Mouse (Mus musculus): ENCODE measurements at regions not wholly inside any gene's neighbourhood (a gene's known extent, or its start where the extent isn't known, plus 50 kb on each side); places are given as distances from the start of the nearest gene placed in this dataset.

DNA sequence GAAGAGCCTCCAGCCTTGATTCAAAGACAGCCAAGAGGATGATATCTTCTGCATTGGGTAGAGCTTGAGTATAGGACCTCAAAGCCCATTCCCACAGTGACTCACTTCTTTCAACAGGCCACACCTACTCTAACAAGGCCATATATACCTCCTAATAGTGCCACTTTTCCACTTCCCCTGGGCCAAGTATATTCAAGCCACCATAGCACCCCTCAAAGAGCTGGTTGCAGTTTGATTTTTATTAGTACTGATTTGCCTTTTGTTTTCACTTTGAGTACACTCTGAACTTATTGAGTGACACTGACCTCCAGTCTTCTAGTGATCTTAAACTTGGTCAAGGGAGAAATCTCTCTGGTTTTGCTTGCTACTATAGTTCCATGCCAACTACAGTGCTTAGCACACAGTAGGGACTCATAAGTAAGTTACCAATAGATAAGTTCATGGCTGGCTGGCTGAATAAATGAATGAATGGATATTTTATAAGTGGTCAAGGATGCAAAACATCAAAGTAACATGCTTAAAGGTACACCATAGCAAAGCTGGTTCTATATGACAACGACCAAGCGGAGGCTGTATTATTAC, 64.5 kb upstream of the Lmo2 start:
- no peak for ATAC-seq (ENCODE audit: low TSS enrichment)

GRCm38 (mm10) chr2:103893805-103894204, 64.0 kb upstream of the Lmo2 start:
- no peak for ATAC-seq (ENCODE audit: low TSS enrichment)

- no peak for ATAC-seq (ENCODE audit: low TSS enrichment)
These were observed 62.7 kb upstream of the Lmo2 start for GRCm38 (mm10) chr2:103894981-103895676.

DNA sequence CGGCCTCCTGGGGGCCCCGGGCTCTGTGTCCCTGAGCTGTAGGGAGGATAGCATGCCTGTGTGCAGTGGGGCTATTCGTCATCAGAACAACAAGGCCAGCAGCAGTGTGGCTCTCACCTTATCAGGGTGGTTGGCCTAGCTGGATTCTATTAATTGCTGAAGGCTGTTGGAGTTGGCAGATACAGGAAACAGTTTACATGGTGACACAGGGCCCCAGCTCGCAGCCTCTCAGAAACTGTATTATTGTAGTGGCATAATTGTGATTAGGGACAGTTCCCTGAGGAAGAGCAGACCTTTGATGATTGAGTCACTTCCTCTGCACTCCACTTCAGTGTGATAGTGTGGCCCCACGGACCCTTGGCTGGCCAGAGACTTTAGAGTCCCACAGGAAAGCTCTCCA, 61.6 kb upstream of the Lmo2 start:
- no peak for ATAC-seq (ENCODE audit: low TSS enrichment)

- no peak for ATAC-seq (ENCODE audit: low TSS enrichment)
These were observed 61.0 kb upstream of the Lmo2 start for GRCm38 (mm10) chr2:103896814-103897213.

GRCm38 (mm10) chr2:103899713-103900112, 58.1 kb upstream of the Lmo2 start:
- ATAC-seq (ENCODE audit: low TSS enrichment) = no peak

GRCm38 (mm10) chr2:103900384-103900783, 57.4 kb upstream of the Lmo2 start:
- no peak for ATAC-seq (ENCODE audit: low TSS enrichment)

DNA sequence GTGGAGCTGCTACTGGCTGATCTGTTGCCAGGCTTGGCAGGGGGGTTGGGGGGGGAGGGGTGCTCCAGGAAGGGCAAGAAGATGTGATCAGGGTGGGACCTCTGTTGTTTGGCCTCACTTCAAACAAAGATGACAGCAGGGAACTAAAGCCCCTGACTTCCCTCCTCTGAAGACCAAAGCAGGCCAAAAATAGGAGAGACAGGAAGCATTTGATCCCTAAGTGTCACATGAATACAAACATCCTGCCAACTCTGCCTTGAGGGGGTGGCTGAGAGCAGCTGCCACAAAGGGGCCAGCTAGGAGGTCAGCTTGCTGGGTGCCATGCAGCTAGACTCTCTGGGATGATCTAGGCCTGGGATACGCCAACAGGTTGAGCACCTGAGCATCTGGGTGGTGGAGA, 56.3 kb upstream of the Lmo2 start:
- ATAC-seq (ENCODE audit: low TSS enrichment) = no peak

DNA sequence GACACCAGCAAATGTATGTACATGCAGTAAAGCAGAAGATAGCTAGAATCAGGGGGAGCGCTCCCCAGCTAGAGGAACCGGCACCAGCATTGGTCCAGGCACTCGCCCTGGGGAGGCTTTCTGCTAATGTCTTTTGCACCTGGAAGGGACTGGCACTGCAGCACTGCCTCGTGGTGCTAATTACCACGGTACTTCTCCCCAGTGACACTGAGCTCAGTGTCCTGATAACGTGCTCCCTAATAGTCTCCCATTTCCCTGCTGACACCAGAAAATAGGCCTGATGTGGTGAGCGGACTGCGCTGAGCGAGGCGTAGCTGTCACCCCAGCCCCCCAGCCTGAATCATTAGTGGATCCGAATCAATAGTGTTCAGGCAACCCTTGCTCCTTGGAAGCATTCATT, 55.0 kb upstream of the Lmo2 start:
- no peak for ATAC-seq (ENCODE audit: low TSS enrichment)

GRCm38 (mm10) chr2:103905681-103906080, 52.1 kb upstream of the Lmo2 start:
- no peak for ATAC-seq (ENCODE audit: low TSS enrichment)

DNA sequence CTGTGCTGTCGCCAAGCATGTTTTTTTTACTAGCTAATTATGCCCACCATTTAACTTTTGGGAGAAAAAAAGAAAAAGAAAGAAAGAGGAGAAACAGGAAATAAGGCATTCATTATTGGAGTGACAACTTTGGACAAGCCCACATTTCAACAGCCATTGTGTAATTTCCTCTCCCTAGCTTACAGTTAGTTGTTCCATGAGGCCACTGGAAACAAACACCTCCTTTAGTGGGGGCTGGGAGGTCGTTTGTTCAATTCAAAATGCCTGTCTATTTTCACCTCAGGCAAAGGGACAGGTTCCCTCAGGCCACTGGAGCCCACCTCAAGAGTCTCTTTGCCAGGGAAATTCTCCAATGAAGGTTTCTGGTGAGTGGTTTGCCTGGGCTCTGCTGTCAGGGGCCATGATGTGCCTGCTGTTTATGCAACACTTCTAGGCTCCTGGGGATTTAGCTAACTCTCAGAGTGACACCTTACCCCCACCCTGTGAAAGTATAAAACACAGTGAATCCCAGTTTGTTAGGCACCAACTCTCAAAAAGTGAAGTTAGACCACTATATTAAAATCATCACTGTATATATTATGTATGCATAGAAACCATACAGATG, 51.1 kb upstream of the Lmo2 start:
- ATAC-seq (ENCODE audit: low TSS enrichment) = no peak

Measured in frontal cortex, adult (tissue).